Mouse (Mus musculus) heart, adult 2 months (tissue): ENCODE data around the gene Bfsp2.

Experiments
- CTCF ChIP-seq: fragments of 200-600 bp; IDR thresholded peaks from 2 replicates; pipeline ENCODE4 v1.8.1; 2022; ENCODE audit warnings: antibody characterized with exemption, mild to moderate bottlenecking, moderate library complexity
- EP300 ChIP-seq: fragments of 200-500 bp; IDR thresholded peaks from 2 replicates; pipeline ENCODE4 v1.6.1; 2011; ENCODE audit warnings: low read depth, low read length, control low read depth; ENCODE audit not compliant: insufficient read depth
- POLR2A ChIP-seq: fragments of 200-500 bp; IDR thresholded peaks from 2 replicates; pipeline ENCODE4 v1.6.1; 2011; ENCODE audit warnings: mild to moderate bottlenecking, low read depth, low read length, control low read depth; ENCODE audit not compliant: insufficient read depth

GRCm38 (mm10) chr9:103491985-103492384, 11.8 kb upstream of the Bfsp2 start:
- no peak for TF ChIP-seq POLR2A
- TF ChIP-seq EP300, result no peak
- TF ChIP-seq CTCF, result no peak
